Mouse (Mus musculus): ENCODE data around the gene Rhbdl3.

Gene Rhbdl3

GRCm38 (mm10) chr11:80384461-80384860, 83.7 kb downstream of the Rhbdl3 start:
- DNase-seq (ENCODE audit: low read depth) = no peak

GRCm38 (mm10) chr11:80385055-80385454, 84.3 kb downstream of the Rhbdl3 start:
- DNase-seq (ENCODE audit: low read depth) = no peak

- DNase-seq (ENCODE audit: low read depth) = no peak
These were observed 86.1 kb downstream of the Rhbdl3 start for GRCm38 (mm10) chr11:80386790-80387189.

GRCm38 (mm10) chr11:80389885-80390284, 89.2 kb downstream of the Rhbdl3 start:
- DNase-seq (ENCODE audit: low read depth) = no peak

- no peak for DNase-seq (ENCODE audit: low read depth)
These were observed 90.9 kb downstream of the Rhbdl3 start for GRCm38 (mm10) chr11:80391407-80392120.

DNA sequence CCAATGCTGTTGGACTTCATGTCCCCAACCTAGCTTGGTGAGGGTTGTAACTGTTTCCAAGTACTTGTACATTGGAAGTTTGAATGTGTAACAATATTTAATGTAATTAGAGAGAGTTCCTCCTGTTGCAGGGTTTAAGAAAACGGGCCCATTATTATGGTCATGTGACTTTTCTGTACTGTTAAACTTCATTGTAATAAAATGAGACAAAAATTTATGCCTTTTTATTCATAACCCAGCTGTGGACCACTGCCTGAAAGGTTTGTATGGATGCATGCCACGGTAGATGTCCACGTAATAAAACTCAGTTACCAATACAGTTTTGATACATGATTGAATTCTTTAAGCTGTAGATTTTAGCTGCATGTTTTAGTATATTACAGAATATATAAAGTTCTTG, 95.2 kb downstream of the Rhbdl3 start:
- DNase-seq (ENCODE audit: low read depth) = no peak

DNA sequence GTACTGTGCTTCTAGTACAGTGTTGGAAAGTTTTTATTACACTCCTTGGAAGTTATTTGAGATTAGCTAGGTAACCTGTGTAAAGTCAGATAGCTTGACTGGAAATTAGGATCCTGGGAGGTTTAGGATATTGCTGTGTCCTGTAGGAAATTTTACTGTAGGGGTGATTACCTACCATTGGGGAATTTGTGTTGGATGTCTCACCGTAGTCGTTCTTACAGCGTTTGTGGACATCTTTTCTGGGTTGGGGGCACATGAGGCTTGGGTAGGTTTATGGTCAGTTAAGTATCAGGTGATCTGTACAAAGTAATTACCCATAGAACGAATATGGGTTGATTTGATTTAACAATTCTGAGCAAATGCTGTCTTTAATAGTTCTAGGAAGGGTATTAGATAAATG, 95.9 kb downstream of the Rhbdl3 start:
- no peak for DNase-seq (ENCODE audit: low read depth)

Data from fibroblast of lung, adult 2 months (primary cell).